Mouse (Mus musculus) stomach, embryonic 14.5 days (tissue): ENCODE data around the gene Tmem214. TPM values are rescaled to one million over a fixed set of nuclear protein-coding genes. Genes with fewer than 3 reads are reported as not detected.

Source experiments
- ATAC-seq: fragments of 200-750 bp; cut with Nextera tagmentation; 2 replicates; pipeline ENCODE4 v1.8.0; 2017; ENCODE audit warnings: low read depth, moderate TSS enrichment; ENCODE audit not compliant: insufficient number of reproducible peaks, insufficient read depth, low FRiP score
- H3K27ac ChIP-seq: fragments of 300-500 bp; sonication (generic); 2 replicates; pipeline ENCODE4 v1.5.1; 2014; ENCODE audit warnings: mild to moderate bottlenecking, low read length, moderate library complexity, mixed read lengths
- H3K27me3 ChIP-seq: fragments of 300-500 bp; sonication (generic); 2 replicates; pipeline ENCODE4 v1.6.1; 2014; ENCODE audit warnings: low read length, control low read depth, mixed read lengths; ENCODE audit not compliant: control insufficient read depth, insufficient read depth
- H3K36me3 ChIP-seq: fragments of 300-500 bp; sonication (generic); 2 replicates; pipeline ENCODE4 v1.6.1; 2014; ENCODE audit warnings: mild to moderate bottlenecking, control low read depth, low read length, moderate library complexity, mixed read lengths; ENCODE audit not compliant: control insufficient read depth, insufficient read depth
- H3K4me1 ChIP-seq: fragments of 300-500 bp; sonication (generic); 2 replicates; pipeline ENCODE4 v1.6.1; 2014; ENCODE audit warnings: low read length, control low read depth, mixed read lengths; ENCODE audit not compliant: control insufficient read depth, insufficient read depth
- H3K4me2 ChIP-seq: fragments of 300-500 bp; sonication (generic); replicated peaks from 2 replicates; pipeline ENCODE4 v1.6.1; 2014; ENCODE audit warnings: low read depth, low read length, control low read depth
- H3K4me3 ChIP-seq: fragments of 300-500 bp; sonication (generic); 2 replicates; pipeline ENCODE4 v1.5.1; 2014; ENCODE audit warnings: low read depth, low read length, control low read depth
- H3K9ac ChIP-seq: fragments of 300-500 bp; sonication (generic); replicated peaks from 2 replicates; pipeline ENCODE4 v1.6.1; 2014; ENCODE audit warnings: low read depth, mild to moderate bottlenecking, control low read depth, low read length, moderate library complexity, mixed read lengths
- H3K9me3 ChIP-seq: fragments of 300-500 bp; sonication (generic); 2 replicates; pipeline ENCODE4 v1.6.1; 2016; ENCODE audit warnings: low read depth, low read length, control low read depth; ENCODE audit not compliant: control insufficient read depth
- WGBS: fragments of 180-500 bp; shearing (Covaris S2); extraction: QIAGEN DNeasy Blood & Tissue Kit; methylation state at CpG from one replicate; pipeline ENCODE4 v1.1.7; 2014; 5-methylcytosine and 5-hydroxymethylcytosine counted together
- polyA plus RNA-seq: library from polyadenylated mRNA; unstranded; fragments of >200 nt; fragmentation: Nextera tagmentation; extraction: Ambion mirVana; gene quantifications from 2 replicates; pipeline ENCODE4 v1.2.1, GENCODE M21; 2014

Tmem214 gene
- polyA plus RNA-seq, 1 experiment from 2014 or later: 58.6 TPM

DNA sequence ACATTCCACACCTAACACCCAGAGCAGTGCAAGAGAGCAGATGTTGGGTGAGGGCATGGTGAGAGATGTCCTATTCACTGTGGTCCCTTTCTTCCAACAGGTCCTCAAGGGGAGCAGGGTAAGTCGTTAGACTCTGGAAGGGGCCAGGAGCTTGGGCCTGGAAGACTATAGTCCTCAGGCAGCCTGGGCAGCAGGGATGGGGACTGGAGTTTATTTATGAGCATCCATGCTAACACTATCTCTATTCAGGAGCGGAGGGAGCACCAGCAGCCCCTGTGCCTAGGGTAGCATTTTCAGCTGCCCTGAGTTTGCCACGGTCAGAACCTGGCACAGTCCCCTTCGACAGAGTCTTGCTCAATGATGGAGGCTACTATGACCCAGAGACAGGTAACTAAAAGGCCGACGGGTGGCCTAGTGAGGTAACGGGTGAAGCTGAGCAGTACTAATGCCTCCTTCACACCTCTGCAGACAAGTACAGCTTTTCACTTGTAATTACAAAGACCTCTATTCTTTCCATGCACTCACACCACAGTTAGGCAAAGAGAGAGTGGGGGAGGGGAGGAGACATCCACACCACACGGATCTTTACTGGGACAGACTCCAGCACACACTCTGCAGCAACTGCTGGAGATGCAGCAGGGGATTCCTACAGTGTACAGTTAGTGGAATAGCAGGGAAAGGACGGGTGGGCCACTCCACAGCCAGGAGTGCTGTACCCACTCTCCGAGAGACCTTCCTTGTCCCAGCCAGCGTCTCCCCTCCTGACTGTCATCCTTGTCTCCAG, 52.2 kb downstream of the Tmem214 start:
- H3K4me1 ChIP-seq: peaks cover 22% of the 10 kb centered on the region
- WGBS: 70% methylated on average over 11 of the region's 11 CpGs
- no peak overlapping the region for H3K4me3 ChIP-seq
- peaks cover 37% of the 10 kb centered on the region for H3K36me3 ChIP-seq
- H3K27ac ChIP-seq: no peak overlapping the region
- ATAC-seq: no peak
- H3K9ac ChIP-seq: no peak overlapping the region
- no peaks in the 10 kb centered on the region for H3K9me3 ChIP-seq
- H3K4me2 ChIP-seq: no peak overlapping the region
- H3K27me3 ChIP-seq: no peaks in the 10 kb centered on the region

DNA sequence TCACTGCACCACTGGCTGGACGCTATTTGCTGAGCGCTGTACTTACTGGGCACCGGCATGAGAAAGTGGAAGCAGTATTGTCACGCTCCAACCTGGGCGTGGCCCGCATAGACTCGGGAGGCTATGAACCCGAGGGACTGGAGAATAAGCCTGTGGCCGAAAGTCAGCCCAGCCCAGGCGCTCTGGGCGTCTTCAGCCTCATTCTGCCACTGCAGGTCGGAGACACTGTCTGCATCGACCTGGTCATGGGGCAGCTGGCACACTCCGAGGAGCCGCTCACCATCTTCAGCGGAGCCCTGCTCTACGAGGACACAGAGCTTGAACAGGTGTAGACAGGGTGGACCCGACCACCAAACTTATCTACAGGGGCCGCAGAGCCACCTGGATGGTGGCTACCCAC, 52.8 kb downstream of the Tmem214 start:
- H3K4me1 ChIP-seq: peaks cover 19% of the 10 kb centered on the region
- no peaks in the 10 kb centered on the region for H3K9me3 ChIP-seq
- H3K9ac ChIP-seq: no peak overlapping the region
- peaks cover 37% of the 10 kb centered on the region for H3K36me3 ChIP-seq
- no peaks in the 10 kb centered on the region for H3K27me3 ChIP-seq
- peak overlapping the region; percentile 84; the same call in 1 of the 2 replicates for H3K4me2 ChIP-seq
- no peak overlapping the region for H3K27ac ChIP-seq
- WGBS: 51% methylated on average over 19 of the region's 19 CpGs
- 0 out of 2 replicates have a peak overlapping the region, but pooled peaks have one; percentile 0 for H3K4me3 ChIP-seq
- ATAC-seq: no peak

DNA sequence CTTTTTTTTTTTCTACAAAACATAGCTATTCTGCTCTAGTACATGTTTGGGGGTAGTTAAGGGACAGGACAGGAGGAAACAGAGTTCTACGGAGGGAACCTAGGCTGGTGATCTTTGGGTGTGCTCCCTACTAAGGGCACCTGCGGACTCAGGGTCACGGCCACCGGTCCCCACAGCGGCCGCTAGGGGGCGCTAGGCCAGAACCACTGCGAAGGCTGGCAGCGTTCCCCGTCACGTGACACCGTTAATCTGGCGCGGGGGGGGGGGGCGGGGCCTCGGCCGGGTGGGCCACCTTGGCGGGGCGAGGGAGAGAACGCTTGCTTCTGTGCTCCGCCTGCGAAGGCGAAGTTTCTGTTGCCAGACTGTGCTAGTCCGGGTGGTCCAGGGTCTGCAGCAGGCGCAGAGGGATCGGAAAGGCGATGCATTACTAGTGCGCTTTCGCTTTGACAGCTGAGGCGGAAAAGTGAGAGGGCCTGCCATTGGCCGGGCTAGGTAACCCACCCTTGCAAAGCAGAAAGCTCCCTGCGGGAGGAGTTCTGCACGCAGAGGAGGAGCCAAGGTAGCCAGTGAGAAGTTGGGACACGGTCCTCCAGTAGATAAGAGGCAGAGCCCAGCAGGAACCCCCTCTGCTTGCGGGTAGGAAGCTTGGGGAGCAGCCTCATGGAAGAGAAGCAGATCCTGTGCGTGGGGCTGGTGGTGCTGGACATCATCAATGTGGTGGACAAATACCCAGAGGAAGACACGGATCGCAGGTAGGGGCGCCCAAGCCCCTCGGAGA, 53.6 kb downstream of the Tmem214 start, which contains the start of gene Khk:
Gene Khk (plus strand): TSS at position 176 of the 778 bp plus-strand sequence.
- ATAC-seq: peak; percentile 85

DNA sequence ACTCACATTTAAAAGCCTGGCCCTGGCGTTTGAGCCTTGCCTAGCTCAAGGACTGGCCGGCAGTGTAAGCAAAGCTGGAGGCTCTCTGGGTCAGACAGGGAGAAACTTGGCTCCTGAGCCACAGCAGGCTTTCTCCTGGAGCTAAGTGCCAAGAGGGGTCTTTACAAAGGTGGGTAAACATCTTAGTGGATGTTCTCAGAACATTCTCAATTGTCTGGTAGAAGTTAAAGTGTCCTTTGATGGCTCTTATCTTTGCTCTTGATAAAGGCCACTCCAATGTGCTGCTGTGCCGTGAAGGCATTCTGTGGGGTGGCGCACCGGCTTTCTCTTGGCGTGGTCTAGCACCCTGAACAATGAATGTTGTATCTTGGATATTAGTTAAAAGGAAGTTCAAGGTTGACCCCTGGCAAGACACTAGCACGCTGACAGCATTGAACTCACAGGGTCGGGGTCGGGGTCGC, 54.8 kb downstream of the Tmem214 start:
- peak overlapping the region; percentile 37; the same call in 1 of the 2 replicates for H3K4me3 ChIP-seq
- peaks cover 28% of the 10 kb centered on the region for H3K36me3 ChIP-seq
- 0 out of 2 replicates have a peak overlapping the region, but pooled peaks have one; percentile 37 for H3K9ac ChIP-seq
- 53% methylated on average over 10 of the region's 10 CpGs for WGBS
- no peaks in the 10 kb centered on the region for H3K9me3 ChIP-seq
- peak overlapping the region; percentile 84 for H3K4me2 ChIP-seq
- ATAC-seq: no peak
- peak overlapping the region; percentile 81; the same call in 1 of the 2 replicates for H3K27ac ChIP-seq
- peaks cover 15% of the 10 kb centered on the region for H3K4me1 ChIP-seq
- no peaks in the 10 kb centered on the region for H3K27me3 ChIP-seq

More for the DNA sequence above, 53.6 kb downstream of the Tmem214 start, which contains the start of gene Khk:
- peak within 1 kb of the TSS; percentile 81 for H3K27ac ChIP-seq
- H3K4me1 ChIP-seq: peaks cover 18% of the 10 kb centered on the region
- no peaks in the 10 kb centered on the region for H3K9me3 ChIP-seq
- H3K36me3 ChIP-seq: peaks cover 37% of the 10 kb centered on the region
- H3K4me3 ChIP-seq: peak within 1 kb of the TSS; percentile 37
- H3K9ac ChIP-seq: peak within 1 kb of the TSS; percentile 37
- 1% methylated on average over 39 of the region's 40 CpGs for WGBS
- H3K27me3 ChIP-seq: no peaks in the 10 kb centered on the region
- peak within 1 kb of the TSS; percentile 84 for H3K4me2 ChIP-seq

DNA sequence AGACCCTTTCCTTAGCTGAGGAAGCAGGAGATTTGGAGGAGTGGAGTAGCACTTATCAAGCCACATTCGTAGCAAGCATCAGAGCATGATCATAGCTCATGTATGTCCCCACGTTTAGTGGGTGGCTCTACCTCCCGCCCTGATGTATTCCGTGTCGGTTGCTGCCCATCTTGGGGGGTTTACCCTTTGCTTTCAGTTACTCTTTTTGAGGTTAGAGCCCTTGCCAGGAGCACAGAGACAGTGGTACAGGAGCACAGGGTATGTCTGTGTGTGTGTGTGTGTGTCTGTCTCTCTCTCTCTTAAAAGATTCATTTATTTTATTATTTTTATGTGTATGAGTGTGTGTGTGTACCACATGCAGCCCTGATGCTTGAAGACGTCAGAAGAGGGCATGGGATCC, 55.3 kb downstream of the Tmem214 start:
- H3K4me1 ChIP-seq: peaks cover 15% of the 10 kb centered on the region
- no peak overlapping the region for H3K27ac ChIP-seq
- 74% methylated on average over 6 of the region's 6 CpGs for WGBS
- no peaks in the 10 kb centered on the region for H3K27me3 ChIP-seq
- H3K36me3 ChIP-seq: peaks cover 23% of the 10 kb centered on the region
- no peak overlapping the region for H3K9ac ChIP-seq
- no peak for ATAC-seq
- H3K4me3 ChIP-seq: no peak overlapping the region
- no peaks in the 10 kb centered on the region for H3K9me3 ChIP-seq
- H3K4me2 ChIP-seq: peak overlapping the region; percentile 84; the same call in 1 of the 2 replicates

DNA sequence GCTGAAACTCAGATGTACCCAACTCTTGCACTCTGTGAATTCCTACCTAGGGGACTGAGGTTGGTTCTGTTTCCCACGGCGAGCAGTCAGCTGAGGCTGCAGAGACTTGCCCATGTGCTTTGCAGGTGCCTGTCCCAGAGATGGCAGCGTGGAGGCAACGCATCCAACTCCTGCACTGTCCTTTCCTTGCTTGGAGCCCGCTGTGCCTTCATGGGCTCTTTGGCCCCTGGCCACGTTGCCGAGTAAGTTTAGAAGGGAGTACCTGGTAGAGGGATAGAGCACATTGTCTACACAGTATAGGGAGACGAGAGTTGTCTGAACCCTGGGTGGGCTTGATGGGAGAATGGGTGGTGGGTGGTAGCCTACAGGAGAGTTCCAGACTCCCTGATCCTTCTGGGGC, 56.8 kb downstream of the Tmem214 start:
- H3K27ac ChIP-seq: no peak overlapping the region
- peaks cover 12% of the 10 kb centered on the region for H3K4me1 ChIP-seq
- H3K9me3 ChIP-seq: no peaks in the 10 kb centered on the region
- ATAC-seq: no peak
- no peak overlapping the region for H3K4me3 ChIP-seq
- H3K9ac ChIP-seq: no peak overlapping the region
- no peak overlapping the region for H3K4me2 ChIP-seq
- 79% methylated on average over 8 of the region's 8 CpGs for WGBS
- H3K27me3 ChIP-seq: no peaks in the 10 kb centered on the region
- peaks cover 11% of the 10 kb centered on the region for H3K36me3 ChIP-seq

DNA sequence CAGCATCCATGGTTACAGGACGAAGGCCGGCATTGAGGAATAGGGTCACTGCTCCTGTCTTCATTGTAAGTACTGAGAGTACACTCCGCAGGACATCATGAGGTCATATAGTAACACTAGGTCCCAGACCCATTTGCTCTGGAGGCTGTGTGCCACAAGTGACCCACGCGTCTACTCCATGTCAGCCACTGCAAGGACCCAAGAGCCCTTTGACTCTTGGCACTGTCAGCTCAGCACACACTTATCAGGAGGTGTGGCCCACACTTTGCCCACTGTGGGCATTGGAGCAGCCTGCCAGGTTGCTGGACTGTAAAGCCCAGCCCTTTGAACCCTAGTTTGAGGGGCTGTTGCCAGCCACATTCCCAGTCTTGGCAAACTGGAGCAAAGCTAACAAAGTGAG, 57.4 kb downstream of the Tmem214 start:
- Histone ChIP-seq H3K27ac (no peak overlapping the region), H3K9ac (no peak overlapping the region), H3K4me2 (no peak overlapping the region), H3K4me3 (no peak overlapping the region), H3K4me1 (peaks cover 12% of the 10 kb centered on the region), H3K9me3 (no peaks in the 10 kb centered on the region), H3K27me3 (no peaks in the 10 kb centered on the region), H3K36me3 (peaks cover 10% of the 10 kb centered on the region)
- WGBS: 92% methylated on average over 5 of the region's 5 CpGs
- no peak for ATAC-seq

DNA sequence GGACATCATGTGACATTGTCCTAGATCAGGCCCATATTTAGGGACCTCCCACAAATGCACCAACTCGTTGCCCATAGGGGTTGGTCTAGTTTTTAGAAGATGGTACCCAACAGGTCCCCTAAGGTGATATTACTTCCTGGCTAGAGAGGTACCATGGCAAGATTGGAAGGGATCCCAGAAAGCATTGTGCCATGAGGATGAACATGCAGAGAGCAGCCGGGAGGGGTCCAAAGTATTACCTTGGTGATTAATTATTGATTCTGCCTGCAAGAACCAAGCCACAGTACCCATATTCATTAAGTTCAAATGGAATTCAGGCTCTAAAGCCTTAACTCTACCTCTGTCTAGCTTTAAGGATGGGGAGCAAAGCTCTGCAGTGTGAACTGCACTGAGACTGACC, 58.3 kb downstream of the Tmem214 start:
- H3K27ac ChIP-seq: no peak overlapping the region
- WGBS: 83% methylated on average over 2 of the region's 2 CpGs

More for the DNA sequence above, 58.3 kb downstream of the Tmem214 start:
- Histone ChIP-seq H3K9ac (no peak overlapping the region), H3K36me3 (peaks cover 7% of the 10 kb centered on the region), H3K27me3 (no peaks in the 10 kb centered on the region), H3K4me3 (no peak overlapping the region), H3K4me2 (no peak overlapping the region), H3K9me3 (no peaks in the 10 kb centered on the region), H3K4me1 (peaks cover 12% of the 10 kb centered on the region)
- no peak for ATAC-seq
